Mouse (Mus musculus) liver, embryonic 12.5 days (tissue): ENCODE results near the gene Fam114a1. TPM values are rescaled to one million over a fixed set of nuclear protein-coding genes. Genes with fewer than 3 reads are reported as not detected.

Experiments used
- ATAC-seq: fragments of 200-750 bp; cut with Nextera tagmentation; 2 replicates; pipeline ENCODE4 v1.8.0; 2017; ENCODE audit warnings: moderate number of reproducible peaks, mild to moderate bottlenecking, moderate library complexity
- H3K27ac ChIP-seq: fragments of 300-500 bp; sonication (generic); 2 replicates; pipeline ENCODE4 v1.5.1; 2016; ENCODE audit warnings: mild to moderate bottlenecking
- H3K27me3 ChIP-seq: fragments of 300-500 bp; sonication (generic); replicated peaks from 2 replicates; pipeline ENCODE4 v1.6.1; 2016; ENCODE audit warnings: mild to moderate bottlenecking, moderate library complexity
- H3K36me3 ChIP-seq: fragments of 300-500 bp; sonication (generic); 2 replicates; pipeline ENCODE4 v1.6.1; 2016; ENCODE audit warnings: mild to moderate bottlenecking, moderate library complexity
- H3K4me1 ChIP-seq: fragments of 300-500 bp; sonication (generic); 2 replicates; pipeline ENCODE4 v1.6.1; 2016
- H3K4me2 ChIP-seq: fragments of 300-500 bp; sonication (generic); 2 replicates; pipeline ENCODE4 v1.6.1; 2016; ENCODE audit warnings: mild to moderate bottlenecking, moderate library complexity
- H3K4me3 ChIP-seq: fragments of 300-500 bp; sonication (generic); 2 replicates; pipeline ENCODE4 v1.5.1; 2016; ENCODE audit warnings: mild to moderate bottlenecking, moderate library complexity
- H3K9ac ChIP-seq: fragments of 300-500 bp; sonication (generic); 2 replicates; pipeline ENCODE4 v1.6.1; 2016; ENCODE audit warnings: mild to moderate bottlenecking, moderate library complexity
- H3K9me3 ChIP-seq: fragments of 300-500 bp; sonication (generic); replicated peaks from 2 replicates; pipeline ENCODE4 v1.6.1; 2016; ENCODE audit warnings: mild to moderate bottlenecking, moderate library complexity
- WGBS: fragments of 180-500 bp; shearing (Covaris S2); methylation state at CpG from one replicate; pipeline ENCODE4 v1.1.7; 2016; ENCODE audit not compliant: insufficient replicate concordance; 5-methylcytosine and 5-hydroxymethylcytosine counted together
- polyA plus RNA-seq: library from polyadenylated mRNA; unstranded; fragments of >200 nt; fragmentation: Nextera tagmentation; extraction: Ambion mirVana; gene quantifications from 2 replicates; pipeline ENCODE4 v1.2.1, GENCODE M21; 2016

Fam114a1 gene
- polyA plus RNA-seq, 1 experiment from 2014 or later = 15.3 TPM

DNA sequence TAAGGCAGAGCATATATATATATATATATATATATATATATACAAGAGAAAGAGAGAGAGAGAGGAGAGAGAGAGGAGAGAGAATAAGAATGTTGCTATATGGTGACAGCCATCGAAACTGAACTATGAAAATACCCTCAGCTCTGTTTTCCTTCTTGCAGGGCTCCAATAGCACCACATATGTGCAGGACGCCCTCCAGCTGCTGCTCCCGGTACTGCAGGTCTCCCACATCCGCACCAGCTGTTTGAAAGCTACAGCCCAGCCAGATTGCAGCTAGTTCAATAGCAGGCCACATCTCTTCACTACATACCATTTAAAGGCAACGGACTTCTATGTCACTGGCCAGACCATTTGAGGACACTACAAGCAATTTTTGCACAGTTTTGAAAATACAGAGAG, 70.6 kb downstream of the Fam114a1 start:
- H3K4me3 ChIP-seq = no peak overlapping the region
- no peak overlapping the region for H3K27ac ChIP-seq
- H3K4me1 ChIP-seq = no peaks in the 10 kb centered on the region
- 56% methylated on average over 5 of the region's 5 CpGs for WGBS
- peaks cover 3% of the 10 kb centered on the region; the same call in 1 of the 2 replicates for H3K36me3 ChIP-seq
- no peak overlapping the region for H3K9ac ChIP-seq
- no peak for ATAC-seq
- no peaks in the 10 kb centered on the region for H3K9me3 ChIP-seq
- no peak overlapping the region for H3K4me2 ChIP-seq
- H3K27me3 ChIP-seq = no peaks in the 10 kb centered on the region

DNA sequence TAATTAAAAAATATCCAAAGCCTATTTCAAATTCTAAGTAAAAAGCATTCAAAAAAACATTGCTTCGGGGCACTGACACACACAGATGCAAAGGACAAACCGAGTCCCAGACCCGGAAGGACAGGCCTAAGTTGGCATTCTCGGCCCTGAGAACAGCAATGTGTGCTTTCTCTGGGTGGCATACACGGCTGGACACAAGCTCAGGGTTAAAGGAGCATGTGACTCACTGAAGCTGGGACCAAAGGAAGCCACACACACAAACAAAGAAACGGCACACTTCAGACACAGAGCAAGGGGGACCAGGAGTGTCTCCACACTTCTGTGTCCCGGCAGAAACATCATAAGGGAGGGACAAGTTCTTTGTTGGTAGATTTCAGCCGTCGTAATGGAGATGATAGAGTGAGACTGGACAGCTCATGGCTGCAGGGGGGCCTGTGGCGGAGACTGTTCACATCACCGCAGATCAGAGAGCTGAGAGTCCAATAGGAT, 73.6 kb downstream of the Fam114a1 start:
- 71% methylated on average over 11 of the region's 11 CpGs for WGBS
- ATAC-seq = no peak
- H3K4me1 ChIP-seq = no peaks in the 10 kb centered on the region

GRCm38 (mm10) chr5:65045642-65046370, 75.9 kb downstream of the Fam114a1 start:
- no peaks in the 10 kb centered on the region for H3K27me3 ChIP-seq
- no peaks in the 10 kb centered on the region for H3K9me3 ChIP-seq
- no peak overlapping the region for H3K9ac ChIP-seq
- H3K4me1 ChIP-seq = no peaks in the 10 kb centered on the region
- WGBS = 77% methylated on average over 6 of the region's 6 CpGs
- no peaks in the 10 kb centered on the region for H3K36me3 ChIP-seq
- no peak overlapping the region for H3K4me3 ChIP-seq
- ATAC-seq = no peak
- H3K4me2 ChIP-seq = no peak overlapping the region
- no peak overlapping the region for H3K27ac ChIP-seq

More for the DNA sequence above, 73.6 kb downstream of the Fam114a1 start:
- Histone ChIP-seq H3K36me3 (peaks cover 3% of the 10 kb centered on the region; the same call in 1 of the 2 replicates), H3K4me2 (no peak overlapping the region), H3K9ac (no peak overlapping the region), H3K27me3 (no peaks in the 10 kb centered on the region), H3K27ac (no peak overlapping the region), H3K4me3 (no peak overlapping the region), H3K9me3 (no peaks in the 10 kb centered on the region)

DNA sequence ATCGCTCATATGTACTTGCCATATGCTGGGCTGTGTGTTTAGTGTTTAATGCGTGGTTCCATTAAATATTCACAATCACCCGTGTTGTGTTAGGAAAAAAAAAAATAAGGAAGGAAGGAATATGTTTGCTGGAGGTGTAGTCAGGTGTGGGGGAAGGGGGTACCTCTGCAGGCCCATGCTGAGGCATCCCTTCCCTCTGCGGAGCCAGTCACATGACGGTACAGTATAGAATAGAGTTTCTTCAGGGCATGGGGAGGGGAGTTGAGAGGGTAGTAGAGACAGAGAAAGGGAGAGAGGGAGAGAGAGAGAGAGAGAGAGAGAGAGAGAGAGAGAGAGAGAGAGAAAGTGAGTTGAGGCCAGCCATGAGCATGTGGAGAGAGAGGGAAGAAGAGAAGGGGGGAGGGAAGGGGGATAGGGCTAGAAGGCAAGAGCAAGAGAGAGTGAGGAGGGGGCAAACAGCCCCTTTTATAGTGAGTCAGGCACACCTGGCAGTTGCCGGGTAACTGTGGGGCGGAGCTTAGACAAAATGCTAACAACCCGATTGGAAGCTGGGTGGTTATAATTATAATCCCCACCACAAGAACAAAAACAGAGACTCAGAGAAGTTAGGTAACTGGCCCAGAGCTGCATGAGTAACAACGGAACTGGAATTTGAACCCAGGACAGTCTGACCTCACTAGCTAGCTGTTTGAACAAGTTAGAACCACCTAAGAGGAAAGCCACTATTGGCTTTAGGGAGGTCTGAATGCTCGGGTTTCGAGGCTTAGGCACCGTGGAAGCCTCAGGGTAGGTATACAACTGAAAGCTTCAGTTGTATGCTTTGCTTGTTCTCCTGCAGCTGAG, 76.8 kb downstream of the Fam114a1 start:
- Histone ChIP-seq H3K27me3 (no peaks in the 10 kb centered on the region), H3K4me3 (no peak overlapping the region), H3K27ac (no peak overlapping the region), H3K9me3 (no peaks in the 10 kb centered on the region), H3K4me2 (no peak overlapping the region), H3K4me1 (no peaks in the 10 kb centered on the region), H3K9ac (no peak overlapping the region), H3K36me3 (no peaks in the 10 kb centered on the region)
- no peak for ATAC-seq
- WGBS = 55% methylated on average over 12 of the region's 12 CpGs

- 71% methylated on average over 12 of the region's 12 CpGs for WGBS
These were observed 77.5 kb downstream of the Fam114a1 start for GRCm38 (mm10) chr5:65047285-65047855.

DNA sequence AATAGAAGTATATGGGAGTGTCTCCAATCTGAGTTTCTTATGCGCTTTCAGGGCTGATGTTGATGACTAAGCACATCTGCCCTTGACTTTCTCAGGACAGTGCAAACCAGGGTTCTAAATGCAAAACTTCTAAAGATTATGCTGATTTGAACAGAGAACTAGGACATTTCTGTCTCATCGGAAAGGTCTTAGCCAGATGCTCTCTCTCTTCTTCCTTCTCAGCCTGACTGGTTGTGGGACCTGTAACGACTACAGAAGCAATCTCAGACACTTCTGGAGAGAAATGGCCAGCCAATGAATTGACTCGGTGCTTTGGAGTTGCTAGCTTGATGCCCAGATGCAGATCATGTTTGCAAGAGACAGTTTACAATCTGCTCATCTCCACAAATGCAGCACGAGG, 80.0 kb downstream of the Fam114a1 start:
- no peaks in the 10 kb centered on the region for H3K9me3 ChIP-seq
- no peaks in the 10 kb centered on the region for H3K36me3 ChIP-seq
- ATAC-seq = no peak
- no peak overlapping the region for H3K4me2 ChIP-seq
- no peaks in the 10 kb centered on the region for H3K27me3 ChIP-seq
- 70% methylated on average over 5 of the region's 5 CpGs for WGBS
- no peaks in the 10 kb centered on the region for H3K4me1 ChIP-seq
- H3K9ac ChIP-seq = no peak overlapping the region
- H3K27ac ChIP-seq = no peak overlapping the region
- H3K4me3 ChIP-seq = no peak overlapping the region

More at GRCm38 (mm10) chr5:65047285-65047855, 77.5 kb downstream of the Fam114a1 start:
- no peak overlapping the region for H3K9ac ChIP-seq
- H3K4me1 ChIP-seq = no peaks in the 10 kb centered on the region
- no peaks in the 10 kb centered on the region for H3K27me3 ChIP-seq
- H3K36me3 ChIP-seq = no peaks in the 10 kb centered on the region
- no peak overlapping the region for H3K4me3 ChIP-seq
- no peak for ATAC-seq
- H3K4me2 ChIP-seq = no peak overlapping the region
- no peaks in the 10 kb centered on the region for H3K9me3 ChIP-seq
- H3K27ac ChIP-seq = no peak overlapping the region

- H3K9ac ChIP-seq = no peak overlapping the region
- H3K27me3 ChIP-seq = no peaks in the 10 kb centered on the region
- ATAC-seq = no peak
- no peak overlapping the region for H3K4me3 ChIP-seq
- no peaks in the 10 kb centered on the region for H3K9me3 ChIP-seq
- H3K27ac ChIP-seq = no peak overlapping the region
- H3K4me2 ChIP-seq = no peak overlapping the region
- no peaks in the 10 kb centered on the region for H3K36me3 ChIP-seq
- WGBS = 60% methylated on average over 3 of the region's 3 CpGs
- no peaks in the 10 kb centered on the region for H3K4me1 ChIP-seq
These were observed 81.6 kb downstream of the Fam114a1 start for GRCm38 (mm10) chr5:65051513-65051912.

GRCm38 (mm10) chr5:65057596-65057995, 87.7 kb downstream of the Fam114a1 start:
- no peak overlapping the region for H3K27ac ChIP-seq
- 87% methylated on average over 6 of the region's 6 CpGs for WGBS
- H3K4me2 ChIP-seq = no peak overlapping the region
- H3K4me1 ChIP-seq = no peaks in the 10 kb centered on the region
- H3K36me3 ChIP-seq = no peaks in the 10 kb centered on the region
- no peaks in the 10 kb centered on the region for H3K9me3 ChIP-seq
- H3K9ac ChIP-seq = no peak overlapping the region
- H3K4me3 ChIP-seq = no peak overlapping the region
- no peaks in the 10 kb centered on the region for H3K27me3 ChIP-seq
- no peak for ATAC-seq

DNA sequence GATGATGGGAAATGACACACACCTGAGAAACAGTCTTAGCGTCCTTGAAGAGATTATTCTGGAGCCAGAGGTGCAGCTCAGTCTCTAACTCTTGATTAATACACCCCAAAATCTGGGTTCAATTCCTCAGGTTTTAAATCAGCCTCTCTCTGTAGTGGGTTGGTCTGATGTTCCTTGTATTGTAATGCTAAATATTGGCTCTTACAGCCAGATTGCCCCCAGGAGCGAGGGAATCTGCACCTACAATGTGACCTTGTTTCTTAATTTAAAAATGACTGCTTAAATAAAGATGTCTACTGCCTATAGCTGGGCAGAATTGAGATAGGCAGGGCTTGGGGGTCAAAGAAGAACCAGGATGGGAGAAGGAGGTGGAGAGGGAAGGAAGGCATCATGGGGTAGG, 89.9 kb downstream of the Fam114a1 start:
- Histone ChIP-seq H3K4me2 (no peak overlapping the region), H3K27me3 (no peaks in the 10 kb centered on the region), H3K36me3 (no peaks in the 10 kb centered on the region), H3K27ac (no peak overlapping the region), H3K9ac (no peak overlapping the region), H3K4me1 (no peaks in the 10 kb centered on the region), H3K9me3 (no peaks in the 10 kb centered on the region), H3K4me3 (no peak overlapping the region)
- ATAC-seq = no peak
- 56% methylated on average over 2 of the region's 2 CpGs for WGBS

- Histone ChIP-seq H3K9ac (no peak overlapping the region), H3K27me3 (no peaks in the 10 kb centered on the region), H3K9me3 (no peaks in the 10 kb centered on the region), H3K4me2 (no peak overlapping the region), H3K4me1 (no peaks in the 10 kb centered on the region), H3K27ac (no peak overlapping the region), H3K4me3 (no peak overlapping the region), H3K36me3 (no peaks in the 10 kb centered on the region)
- no peak for ATAC-seq
- 76% methylated on average over 4 of the region's 4 CpGs for WGBS
These were observed 92.4 kb downstream of the Fam114a1 start for GRCm38 (mm10) chr5:65062236-65062635.

DNA sequence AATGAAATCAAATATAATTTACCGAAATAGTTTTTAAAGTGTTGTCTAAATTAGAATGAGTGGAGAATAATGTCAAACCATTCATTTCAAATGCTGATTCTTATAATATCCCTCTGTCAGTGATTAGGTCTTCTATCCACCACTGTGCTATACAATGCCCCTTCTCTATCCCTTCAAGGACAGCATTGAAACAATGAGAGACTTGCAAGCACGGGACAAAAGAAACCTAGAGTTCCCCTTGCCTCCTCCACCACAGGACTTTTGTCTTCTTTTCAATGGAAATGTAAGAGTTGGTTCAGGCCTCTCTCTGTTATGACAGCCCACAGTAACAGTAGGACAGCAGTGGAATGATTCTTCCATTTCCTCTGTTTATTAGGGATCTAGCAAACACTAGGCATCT, 93.4 kb downstream of the Fam114a1 start:
- 68% methylated on average over 2 of the region's 2 CpGs for WGBS
- H3K4me1 ChIP-seq = no peaks in the 10 kb centered on the region
- H3K9ac ChIP-seq = no peak overlapping the region
- H3K27me3 ChIP-seq = no peaks in the 10 kb centered on the region
- no peak for ATAC-seq
- no peaks in the 10 kb centered on the region for H3K36me3 ChIP-seq
- no peak overlapping the region for H3K4me3 ChIP-seq
- H3K27ac ChIP-seq = no peak overlapping the region
- no peak overlapping the region for H3K4me2 ChIP-seq
- no peaks in the 10 kb centered on the region for H3K9me3 ChIP-seq

DNA sequence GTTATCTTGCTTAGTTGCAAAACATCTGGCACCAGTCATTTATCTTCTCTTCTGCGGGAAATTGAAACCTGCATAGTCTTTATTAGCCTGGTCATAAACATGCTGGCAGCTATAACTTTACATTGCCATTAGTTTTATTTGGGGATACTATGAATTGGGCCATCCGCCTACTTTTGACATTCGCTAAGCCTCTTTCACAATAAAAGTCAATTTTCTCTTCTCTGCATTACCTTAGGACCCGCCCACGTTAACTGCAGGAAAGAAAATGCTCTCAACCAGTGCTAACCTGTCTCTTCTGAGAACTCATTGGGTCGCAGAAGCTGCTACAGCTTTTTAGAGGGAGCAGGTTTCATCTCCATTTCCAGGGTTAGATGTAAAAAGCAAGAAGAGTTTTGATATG, 98.3 kb downstream of the Fam114a1 start:
- Histone ChIP-seq H3K4me1 (no peaks in the 10 kb centered on the region), H3K27ac (no peak overlapping the region), H3K4me3 (no peak overlapping the region), H3K36me3 (no peaks in the 10 kb centered on the region), H3K27me3 (no peaks in the 10 kb centered on the region), H3K9ac (no peak overlapping the region), H3K9me3 (no peaks in the 10 kb centered on the region), H3K4me2 (no peak overlapping the region)
- no peak for ATAC-seq
- WGBS = 68% methylated on average over 6 of the region's 6 CpGs
